Mouse (Mus musculus) kidney, adult 2 months (tissue): ENCODE results near the gene P2ry6. TPM values are rescaled to one million over a fixed set of nuclear protein-coding genes. Genes with fewer than 3 reads are reported as not detected.

Source experiments
- DNase-seq: peaks from one replicate; pipeline ENCODE4 v3.0.0; 2021
- H3K27ac ChIP-seq: fragments of 200-500 bp; 2 replicates; pipeline ENCODE4 v1.5.1; 2012; ENCODE audit warnings: low read depth, low read length, control low read depth, inconsistent platforms; ENCODE audit not compliant: insufficient read depth
- H3K27me3 ChIP-seq: fragments of 200-500 bp; replicated peaks from 2 replicates; pipeline ENCODE4 v1.6.1; 2012; ENCODE audit warnings: mild to moderate bottlenecking, moderate library complexity, low read length, inconsistent platforms; ENCODE audit not compliant: control insufficient read depth, insufficient read depth
- H3K36me3 ChIP-seq: fragments of 200-500 bp; 2 replicates; pipeline ENCODE4 v1.6.1; 2012; ENCODE audit warnings: mild to moderate bottlenecking, moderate library complexity, low read length, inconsistent platforms; ENCODE audit not compliant: control insufficient read depth, insufficient read depth
- H3K4me1 ChIP-seq: fragments of 200-500 bp; 2 replicates; pipeline ENCODE4 v1.6.1; 2011; ENCODE audit warnings: low read length; ENCODE audit not compliant: control insufficient read depth, insufficient read depth
- H3K4me3 ChIP-seq: fragments of 200-500 bp; 2 replicates; pipeline ENCODE4 v1.5.1; 2011; ENCODE audit warnings: mild to moderate bottlenecking, low read depth, low read length, control low read depth; ENCODE audit not compliant: insufficient read depth
- CTCF ChIP-seq: fragments of 200-500 bp; conservative IDR thresholded peaks from 2 replicates; pipeline ENCODE4 v1.5.1; 2011; ENCODE audit warnings: low read depth, mild to moderate bottlenecking, control low read depth, low read length, moderate library complexity, mixed read lengths; ENCODE audit not compliant: insufficient read depth, insufficient read length
- POLR2A ChIP-seq: fragments of 200-500 bp; IDR thresholded peaks from one replicate; pipeline ENCODE4 v1.6.1; 2011; ENCODE audit warnings: low read depth, low read length, control low read depth
- WGBS: fragments of 180-500 bp; shearing (Covaris S2); methylation state at CpG from one replicate; pipeline ENCODE4 v1.1.7; 2018; 5-methylcytosine and 5-hydroxymethylcytosine counted together
- polyA plus RNA-seq: library from polyadenylated mRNA; depleted of rRNA; stranded (reverse); fragments of >200 nt; gene quantifications from 2 replicates; pipeline ENCODE4 v1.2.3, GENCODE M21; 2012

The P2ry6 gene
- polyA plus RNA-seq, 1 experiment = 7.6 TPM

DNA sequence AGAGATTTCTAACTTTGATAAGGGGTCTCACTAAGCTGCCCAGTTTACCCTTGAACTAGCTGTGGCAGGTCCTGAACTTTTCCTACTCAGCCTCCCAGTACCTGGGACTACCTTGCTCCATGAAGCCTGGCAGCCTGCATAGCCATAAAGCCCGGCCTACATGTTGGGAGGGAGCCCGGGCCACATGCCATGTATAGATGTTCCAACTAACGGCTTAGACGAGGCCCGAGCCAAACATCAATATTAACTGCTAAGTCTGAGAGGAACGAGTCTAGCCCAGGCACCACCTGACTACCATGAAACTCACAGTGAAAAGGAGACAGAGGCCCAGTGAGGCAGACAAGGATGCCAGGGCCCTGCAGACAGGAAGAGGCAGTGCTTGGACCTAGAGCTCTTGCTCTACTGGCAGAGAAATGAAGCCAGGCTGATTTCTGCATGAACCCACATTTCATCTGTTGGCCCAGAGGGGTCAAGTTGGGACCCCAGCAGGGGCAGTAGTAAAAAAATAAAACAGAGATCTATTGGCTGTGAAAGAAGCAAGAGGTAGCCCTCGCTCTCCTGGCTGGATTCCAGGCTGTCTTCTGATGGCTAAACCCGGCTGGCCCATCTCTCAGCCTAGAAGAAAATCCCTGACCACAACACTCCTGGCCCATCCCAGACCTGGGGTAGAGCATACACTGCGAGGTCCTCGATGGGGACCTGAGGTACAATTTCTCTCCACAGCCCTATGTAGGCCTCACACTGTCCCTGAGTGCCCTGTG lies 68.2 kb downstream of the P2ry6 start:
- Histone ChIP-seq H3K27me3 (no peaks in the 10 kb centered on the region), H3K36me3 (no peaks in the 10 kb centered on the region), H3K4me1 (peaks cover 16% of the 10 kb centered on the region; the same call in 1 of the 2 replicates), H3K27ac (no peak overlapping the region), H3K4me3 (no peak overlapping the region)
- TF ChIP-seq POLR2A (no peak), CTCF (no peak)
- no peak for DNase-seq
- 75% methylated on average over 10 of the region's 10 CpGs for WGBS

DNA sequence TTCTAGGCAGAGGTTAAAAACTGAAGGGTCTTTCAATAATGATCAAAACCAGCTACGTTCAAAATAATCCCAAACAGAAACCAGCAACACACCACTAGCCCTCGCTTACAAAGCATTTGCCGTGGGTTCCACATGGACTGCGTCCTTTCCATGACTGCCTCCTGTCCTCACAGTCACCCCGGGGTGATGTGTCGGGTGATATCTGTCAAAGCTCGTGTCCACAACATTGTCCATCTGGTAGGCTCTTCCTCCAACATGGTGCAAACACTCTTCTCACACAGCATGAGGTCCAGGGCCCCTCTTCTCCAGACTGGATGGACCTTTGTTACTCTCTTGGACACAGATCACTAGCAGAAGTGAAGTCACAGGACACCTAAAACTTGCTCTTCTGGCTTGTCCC lies 69.4 kb downstream of the P2ry6 start:
- WGBS = 80% methylated on average over 7 of the region's 7 CpGs
- H3K27me3 ChIP-seq = no peaks in the 10 kb centered on the region
- H3K4me1 ChIP-seq = peaks cover 11% of the 10 kb centered on the region; the same call in 1 of the 2 replicates
- no peak overlapping the region for H3K27ac ChIP-seq
- H3K4me3 ChIP-seq = no peak overlapping the region
- no peak for DNase-seq
- TF ChIP-seq CTCF (no peak), POLR2A (no peak)
- no peaks in the 10 kb centered on the region for H3K36me3 ChIP-seq

DNA sequence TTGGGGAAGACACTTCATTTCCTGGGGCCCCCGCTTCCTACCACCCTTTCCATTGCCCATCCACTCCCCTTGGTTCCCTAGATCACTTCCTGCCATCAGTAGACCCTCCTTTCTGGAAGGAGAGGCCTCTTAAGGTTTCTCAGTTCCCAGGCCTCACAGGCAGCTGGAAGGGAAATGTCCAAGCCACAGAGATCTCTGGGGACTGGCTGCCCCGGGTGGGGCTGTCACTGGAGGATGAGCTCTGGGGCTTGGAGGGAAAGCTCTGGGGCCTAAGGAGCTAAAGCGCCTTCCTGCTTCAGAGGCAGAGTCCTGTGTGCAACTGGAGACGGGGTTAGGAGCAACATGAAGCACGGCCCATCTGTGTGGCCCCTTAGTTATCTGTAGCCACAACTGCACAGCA lies 69.8 kb downstream of the P2ry6 start:
- DNase-seq = no peak
- Histone ChIP-seq H3K27me3 (no peaks in the 10 kb centered on the region), H3K4me1 (peaks cover 8% of the 10 kb centered on the region; the same call in 1 of the 2 replicates), H3K4me3 (no peak overlapping the region), H3K36me3 (no peaks in the 10 kb centered on the region), H3K27ac (no peak overlapping the region)
- WGBS = 78% methylated on average over 5 of the region's 5 CpGs
- no peak for TF ChIP-seq POLR2A
- TF ChIP-seq CTCF = no peak

DNA sequence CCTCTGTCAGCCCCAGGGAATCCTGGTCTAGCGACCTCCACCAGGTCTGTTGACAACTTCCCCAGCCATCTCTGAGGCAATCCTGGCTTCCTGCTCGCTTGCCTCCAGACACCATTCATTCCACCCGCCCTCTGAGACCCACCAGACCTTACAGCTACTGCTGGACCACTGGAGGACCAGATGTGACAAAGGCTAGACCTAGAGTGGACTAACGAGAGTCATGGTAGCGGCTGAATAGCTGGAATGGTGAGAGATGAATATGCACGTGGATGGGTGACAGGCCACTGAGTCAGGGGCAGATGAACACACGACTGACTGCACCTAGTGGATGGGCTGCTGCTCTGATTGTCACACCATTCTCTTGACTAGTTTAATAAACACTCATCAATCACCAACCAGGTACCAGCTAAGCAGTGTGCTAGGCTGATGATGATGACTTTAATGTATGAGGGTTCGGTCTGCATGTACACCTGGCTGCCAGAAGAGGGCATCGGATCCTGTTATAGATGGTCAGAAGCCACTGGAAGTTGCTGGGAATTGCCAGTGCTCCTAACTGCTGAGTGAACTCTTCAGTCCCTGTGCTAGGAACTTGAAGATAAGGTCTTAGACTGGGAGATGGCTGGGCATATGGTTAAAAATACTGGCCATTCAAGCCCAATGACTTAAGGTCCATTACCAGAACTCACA lies 71.9 kb downstream of the P2ry6 start:
- 76% methylated on average over 9 of the region's 9 CpGs for WGBS
- Histone ChIP-seq H3K27ac (no peak overlapping the region), H3K4me1 (no peaks in the 10 kb centered on the region), H3K36me3 (no peaks in the 10 kb centered on the region), H3K4me3 (no peak overlapping the region), H3K27me3 (no peaks in the 10 kb centered on the region)
- TF ChIP-seq CTCF = peak; percentile 69
- no peak for TF ChIP-seq POLR2A
- DNase-seq = no peak

DNA sequence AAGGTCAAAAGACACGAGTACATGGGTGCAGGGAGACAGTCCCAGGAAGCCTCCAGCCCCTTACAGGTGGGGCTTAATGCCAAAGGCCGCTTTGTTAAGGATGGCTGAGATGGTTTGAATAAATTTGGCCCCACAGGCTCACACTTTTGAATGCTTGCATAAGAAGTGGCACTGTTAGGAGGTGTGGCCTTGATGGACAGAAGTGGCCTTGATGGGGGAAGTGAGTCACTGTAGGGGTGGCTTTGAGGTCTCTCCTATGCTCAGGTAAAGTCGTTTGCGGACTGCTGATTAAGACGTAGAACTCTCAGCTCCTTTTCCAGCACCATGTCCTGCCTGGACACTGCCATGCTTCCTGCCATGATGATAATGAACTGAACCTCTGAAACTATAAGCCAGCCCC lies 76.6 kb downstream of the P2ry6 start:
- no peak overlapping the region for H3K4me3 ChIP-seq
- no peaks in the 10 kb centered on the region for H3K27me3 ChIP-seq
- DNase-seq = no peak
- H3K36me3 ChIP-seq = no peaks in the 10 kb centered on the region
- no peak overlapping the region for H3K27ac ChIP-seq
- TF ChIP-seq CTCF = no peak
- no peak for TF ChIP-seq POLR2A
- no peaks in the 10 kb centered on the region; the same call in 1 of the 2 replicates for H3K4me1 ChIP-seq
- WGBS = 64% methylated on average over 5 of the region's 5 CpGs

DNA sequence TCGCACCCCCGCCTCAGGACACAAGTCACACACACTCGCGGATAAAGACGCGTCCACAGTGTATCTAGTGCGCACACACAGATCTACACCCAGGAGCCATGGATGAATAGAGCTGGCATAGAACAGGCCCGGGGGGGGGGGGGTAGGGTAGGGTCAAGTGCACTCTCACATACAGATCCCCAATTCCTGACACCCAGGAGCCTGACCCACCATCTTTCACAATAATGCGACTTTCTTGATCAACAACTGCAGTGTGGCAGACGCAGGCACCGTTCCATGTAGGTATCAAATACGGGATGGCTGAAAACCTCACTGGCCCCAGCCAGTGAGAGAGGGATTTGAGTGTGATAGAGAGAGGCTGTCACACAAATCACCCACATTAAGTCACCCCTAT lies 79.6 kb downstream of the P2ry6 start:
- TF ChIP-seq POLR2A (no peak), CTCF (no peak)
- H3K27me3 ChIP-seq = no peaks in the 10 kb centered on the region
- H3K27ac ChIP-seq = no peak overlapping the region
- no peak for DNase-seq
- peak overlapping the region; percentile 48 for H3K4me3 ChIP-seq
- H3K36me3 ChIP-seq = no peaks in the 10 kb centered on the region
- WGBS = 15% methylated on average over 12 of the region's 12 CpGs
- no peaks in the 10 kb centered on the region; the same call in 1 of the 2 replicates for H3K4me1 ChIP-seq
